In the genomic region with DNA sequence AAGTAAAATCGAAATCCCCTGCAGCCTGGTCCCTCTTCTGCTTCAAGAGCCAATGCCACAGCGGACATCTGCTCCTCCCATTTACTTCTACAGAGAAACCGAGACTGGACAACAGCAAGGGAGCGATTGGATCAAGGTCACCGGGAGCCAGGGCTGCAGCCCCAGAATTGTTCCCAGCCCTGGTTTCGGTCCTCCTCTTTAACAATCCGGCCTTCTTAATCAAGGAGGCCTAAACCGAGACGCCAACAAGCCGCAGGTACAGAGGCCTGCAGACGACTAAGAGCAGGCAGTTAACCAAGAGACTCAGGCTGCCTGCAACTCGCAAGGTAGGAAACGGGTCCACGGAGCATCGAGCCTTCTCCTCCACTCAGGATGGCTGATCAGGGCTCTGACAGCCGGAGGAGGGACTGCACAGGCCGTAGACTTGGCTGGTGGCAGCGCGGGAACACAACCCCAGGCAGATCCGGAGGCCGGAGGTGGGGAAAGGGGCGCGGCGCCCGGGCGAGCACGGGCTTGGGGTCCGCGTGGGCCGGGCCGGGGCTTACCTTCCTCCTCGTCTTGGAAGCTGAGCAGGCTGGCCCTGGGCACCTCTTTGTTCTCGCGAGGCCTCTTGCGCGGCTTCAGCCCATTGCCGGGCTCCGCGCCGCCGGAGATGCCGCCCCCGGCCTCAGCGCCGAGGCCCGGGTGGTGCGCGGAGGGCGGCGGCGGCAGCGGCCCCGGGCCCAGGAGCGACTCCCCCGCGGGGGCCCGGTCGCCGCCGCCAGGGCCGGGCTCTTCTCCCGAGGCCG, we compare ENCODE assay signal across 8 mouse cellular contexts. TPM values are rescaled to one million over a fixed set of nuclear protein-coding genes. Genes with fewer than 3 reads are reported as not detected.
DNase-seq lines count a peak whose midpoint lies in the region; ATAC-seq and TF ChIP-seq lines count a peak whose summit lies in the region.

No protein-coding gene starts in this region.

- H3K27me3 ChIP-seq in C2C12 (ENCODE audit: control insufficient read depth, insufficient read depth, insufficient read length): peaks cover 5% of the 10 kb centered on the region
- H3K27me3 ChIP-seq in embryonic facial prominence, embryonic 14.5 days (replicated peaks; ENCODE audit: control insufficient read depth, insufficient read depth, low read length): no peaks in the 10 kb centered on the region
- peaks cover 5% of the 10 kb centered on the region; the same call in 1 of the 2 replicates for H3K27me3 ChIP-seq in heart, embryonic 12.5 days (replicated peaks)
- H3K27me3 ChIP-seq in liver, embryonic 15.5 days: peaks cover 8% of the 10 kb centered on the region; the same call in 1 of the 2 replicates
- H3K27me3 ChIP-seq in neural tube, embryonic 11.5 days (ENCODE audit: control insufficient read depth, insufficient read depth, low read length): no peaks in the 10 kb centered on the region
- no peaks in the 10 kb centered on the region for H3K27me3 ChIP-seq in stomach, embryonic 16.5 days (ENCODE audit: control insufficient read depth, insufficient read depth, low read length)

- peak overlapping the region; percentile 96 for H3K9ac ChIP-seq in embryonic facial prominence, embryonic 14.5 days (ENCODE audit: low read depth, low read length)
- peak overlapping the region; percentile 97 for H3K9ac ChIP-seq in heart, embryonic 12.5 days
- peak overlapping the region; percentile 96 for H3K9ac ChIP-seq in liver, embryonic 15.5 days
- H3K9ac ChIP-seq in neural tube, embryonic 11.5 days (ENCODE audit: low read length): peak overlapping the region; percentile 98
- H3K9ac ChIP-seq in stomach, embryonic 16.5 days (ENCODE audit: low read length): peak overlapping the region; percentile 94

- H3K27ac ChIP-seq in embryonic facial prominence, embryonic 14.5 days (replicated peaks; ENCODE audit: low read depth, low read length): peak overlapping the region; percentile 96
- H3K27ac ChIP-seq in heart, embryonic 12.5 days (ENCODE audit: poor library complexity, severe bottlenecking): peak overlapping the region; percentile 97
- peak overlapping the region; percentile 92 for H3K27ac ChIP-seq in liver, embryonic 15.5 days (replicated peaks)
- peak overlapping the region; percentile 95 for H3K27ac ChIP-seq in neural tube, embryonic 11.5 days (ENCODE audit: low read depth, low read length)
- H3K27ac ChIP-seq in stomach, embryonic 16.5 days (ENCODE audit: low read length): peak overlapping the region; percentile 96

- ATAC-seq in embryonic facial prominence, embryonic 14.5 days (ENCODE audit: low read depth): peak; percentile 74
- peak; percentile 71 for ATAC-seq in heart, embryonic 12.5 days (ENCODE audit: insufficient number of reproducible peaks, low FRiP score)
- peak; percentile 42 for ATAC-seq in liver, embryonic 15.5 days (ENCODE audit: insufficient read depth)
- peak; percentile 67 for ATAC-seq in neural tube, embryonic 11.5 days (ENCODE audit: insufficient read depth, low FRiP score, low TSS enrichment)
- peak; percentile 71 for ATAC-seq in stomach, embryonic 16.5 days (ENCODE audit: insufficient read depth, low FRiP score)

- no peaks in the 10 kb centered on the region for H3K9me3 ChIP-seq in embryonic facial prominence, embryonic 14.5 days (ENCODE audit: control insufficient read depth, low read length)
- no peaks in the 10 kb centered on the region for H3K9me3 ChIP-seq in heart, embryonic 12.5 days (replicated peaks)
- no peaks in the 10 kb centered on the region for H3K9me3 ChIP-seq in liver, embryonic 15.5 days (replicated peaks)
- no peaks in the 10 kb centered on the region for H3K9me3 ChIP-seq in neural tube, embryonic 11.5 days (ENCODE audit: control insufficient read depth, low read length)
- no peaks in the 10 kb centered on the region for H3K9me3 ChIP-seq in stomach, embryonic 16.5 days (replicated peaks; ENCODE audit: control insufficient read depth, low read length)

- peaks cover 16% of the 10 kb centered on the region for H3K36me3 ChIP-seq in C2C12 (ENCODE audit: control insufficient read depth, insufficient read depth)
- peaks cover 26% of the 10 kb centered on the region for H3K36me3 ChIP-seq in embryonic facial prominence, embryonic 14.5 days (ENCODE audit: control insufficient read depth, insufficient read depth, low read length)
- peaks cover 18% of the 10 kb centered on the region for H3K36me3 ChIP-seq in heart, embryonic 12.5 days
- H3K36me3 ChIP-seq in liver, embryonic 15.5 days (replicated peaks): peaks cover 31% of the 10 kb centered on the region
- no peaks in the 10 kb centered on the region for H3K36me3 ChIP-seq in neural tube, embryonic 11.5 days (ENCODE audit: control insufficient read depth, insufficient read depth, low read length)
- H3K36me3 ChIP-seq in stomach, embryonic 16.5 days (ENCODE audit: control insufficient read depth, insufficient read depth, low read length): no peaks in the 10 kb centered on the region

- WGBS in embryonic facial prominence, embryonic 14.5 days: under 1% methylated on average over 15 of the region's 63 CpGs
- under 1% methylated on average over 58 of the region's 63 CpGs for WGBS in heart, embryonic 12.5 days
- WGBS in liver, embryonic 15.5 days (ENCODE audit: insufficient replicate concordance): under 1% methylated on average over 63 of the region's 63 CpGs
- under 1% methylated on average over 26 of the region's 63 CpGs for WGBS in neural tube, embryonic 11.5 days
- under 1% methylated on average over 51 of the region's 63 CpGs for WGBS in stomach, embryonic 16.5 days

- peak overlapping the region; percentile 94 for H3K4me3 ChIP-seq in C2C12 (ENCODE audit: insufficient read depth, poor library complexity, severe bottlenecking)
- H3K4me3 ChIP-seq in embryonic facial prominence, embryonic 14.5 days (ENCODE audit: low read depth, low read length): peak overlapping the region; percentile 97
- H3K4me3 ChIP-seq in heart, embryonic 12.5 days: peak overlapping the region; percentile 98
- H3K4me3 ChIP-seq in liver, embryonic 15.5 days (replicated peaks): peak overlapping the region; percentile 92
- peak overlapping the region; percentile 77 for H3K4me3 ChIP-seq in neural tube, embryonic 11.5 days (ENCODE audit: low read depth, low read length)
- H3K4me3 ChIP-seq in stomach, embryonic 16.5 days (replicated peaks; ENCODE audit: low read length): peak overlapping the region; percentile 89

- peak overlapping the region; percentile 95 for H3ac ChIP-seq in C2C12 (ENCODE audit: control insufficient read depth, insufficient read length, low read depth)

- peaks cover 48% of the 10 kb centered on the region for H3K79me3 ChIP-seq in C2C12 (ENCODE audit: low read depth)

- no peak for TF ChIP-seq CTCF in C2C12 (IDR thresholded peaks at IDR 0.05; ENCODE audit: control insufficient read depth, insufficient read depth, insufficient read length)

- H3K79me2 ChIP-seq in C2C12 (ENCODE audit: control insufficient read depth, insufficient read depth): peaks cover 57% of the 10 kb centered on the region

- peak overlapping the region; percentile 89 for H3K4me2 ChIP-seq in embryonic facial prominence, embryonic 14.5 days (ENCODE audit: low read depth, low read length)
- H3K4me2 ChIP-seq in heart, embryonic 12.5 days: peak overlapping the region; percentile 79
- H3K4me2 ChIP-seq in liver, embryonic 15.5 days: peak overlapping the region; percentile 87
- peak overlapping the region; percentile 51 for H3K4me2 ChIP-seq in neural tube, embryonic 11.5 days (ENCODE audit: low read depth)
- H3K4me2 ChIP-seq in stomach, embryonic 16.5 days (ENCODE audit: low read depth, low read length): peak overlapping the region; percentile 83

- DNase-seq in adrenal gland, postnatal 4 days (ENCODE audit: low spot score in 2 of 2): peak; percentile 35 to 52
- DNase-seq in embryonic facial prominence, embryonic 14.5 days (ENCODE audit: low spot score): peak; percentile 71
- peak; percentile 77 for DNase-seq in kidney, postnatal 10 days
- DNase-seq in neural tube, embryonic 11.5 days (ENCODE audit: low spot score): peak; percentile 72

- peaks cover 10% of the 10 kb centered on the region for H3K4me1 ChIP-seq in embryonic facial prominence, embryonic 14.5 days (ENCODE audit: control insufficient read depth, insufficient read depth, low read length)
- H3K4me1 ChIP-seq in heart, embryonic 12.5 days (replicated peaks): peaks cover 10% of the 10 kb centered on the region
- peaks cover 37% of the 10 kb centered on the region for H3K4me1 ChIP-seq in liver, embryonic 15.5 days (replicated peaks)
- peaks cover 6% of the 10 kb centered on the region for H3K4me1 ChIP-seq in neural tube, embryonic 11.5 days (ENCODE audit: control insufficient read depth, insufficient read depth, low read length)
- peaks cover 8% of the 10 kb centered on the region for H3K4me1 ChIP-seq in stomach, embryonic 16.5 days (ENCODE audit: control insufficient read depth, insufficient read depth, low read length)

RNA-seq across cellular contexts. Expression of gene Paxbp1, which starts 0.7 kb away (rescaled TPM):
- 6.1 TPM for polyA plus RNA-seq in C2C12 (2012; fragmentation: generic; extraction: Trizol)
- total RNA-seq in adrenal gland, postnatal 4 days (2021): 10 to 100 TPM; 78.9 to 82.0 TPM
- polyA plus RNA-seq in embryonic facial prominence, embryonic 14.5 days (2014; fragmentation: Nextera tagmentation; extraction: Ambion mirVana): 51.8 and 58.2 TPM in 2 replicates
- polyA plus RNA-seq in heart, embryonic 12.5 days (2016; fragmentation: Nextera tagmentation; extraction: Ambion mirVana): 52.5 and 55.6 TPM in 2 replicates
- polyA plus RNA-seq in liver, embryonic 15.5 days (2015; fragmentation: Nextera tagmentation; extraction: Ambion mirVana): 16.3 and 17.0 TPM in 2 replicates
- polyA plus RNA-seq in neural tube, embryonic 11.5 days (2014; fragmentation: Nextera tagmentation; extraction: Ambion mirVana): 83.5 and 88.1 TPM in 2 replicates
- polyA plus RNA-seq in stomach, embryonic 16.5 days (2015; fragmentation: Nextera tagmentation; extraction: Ambion mirVana): 43.3 and 46.5 TPM in 2 replicates

RNA-seq across cellular contexts. Expression of gene Synj1, which starts 32.5 kb away (rescaled TPM):
- 11.3 TPM for polyA plus RNA-seq in C2C12 (2012; fragmentation: generic; extraction: Trizol)
- 10 to 100 TPM; 37.6 to 43.6 TPM for total RNA-seq in adrenal gland, postnatal 4 days (2021)
- 15.6 and 15.8 TPM in 2 replicates for polyA plus RNA-seq in embryonic facial prominence, embryonic 14.5 days (2014; fragmentation: Nextera tagmentation; extraction: Ambion mirVana)
- polyA plus RNA-seq in heart, embryonic 12.5 days (2016; fragmentation: Nextera tagmentation; extraction: Ambion mirVana): 14.9 and 18.3 TPM in 2 replicates
- polyA plus RNA-seq in liver, embryonic 15.5 days (2015; fragmentation: Nextera tagmentation; extraction: Ambion mirVana): 19.5 and 20.6 TPM in 2 replicates
- polyA plus RNA-seq in neural tube, embryonic 11.5 days (2014; fragmentation: Nextera tagmentation; extraction: Ambion mirVana): 28.9 and 29.8 TPM in 2 replicates
- 9.7 and 14.6 TPM in 2 replicates for polyA plus RNA-seq in stomach, embryonic 16.5 days (2015; fragmentation: Nextera tagmentation; extraction: Ambion mirVana)

RNA-seq across cellular contexts. Expression of gene 4932438H23Rik, which starts 51.3 kb away (rescaled TPM):
- 0.02 TPM for polyA plus RNA-seq in C2C12 (2012; fragmentation: generic; extraction: Trizol)
- under 1 TPM; 0.31 to 0.40 TPM for total RNA-seq in adrenal gland, postnatal 4 days (2021)
- polyA plus RNA-seq in embryonic facial prominence, embryonic 14.5 days (2014; fragmentation: Nextera tagmentation; extraction: Ambion mirVana): 0.49 and 0.72 TPM in 2 replicates
- polyA plus RNA-seq in heart, embryonic 12.5 days (2016; fragmentation: Nextera tagmentation; extraction: Ambion mirVana): 0.17 TPM in 1 of 2 replicates, not detected in the other
- not detected in 2 replicates for polyA plus RNA-seq in liver, embryonic 15.5 days (2015; fragmentation: Nextera tagmentation; extraction: Ambion mirVana)
- polyA plus RNA-seq in neural tube, embryonic 11.5 days (2014; fragmentation: Nextera tagmentation; extraction: Ambion mirVana): 0.15 TPM in 1 of 2 replicates, not detected in the other
- polyA plus RNA-seq in stomach, embryonic 16.5 days (2015; fragmentation: Nextera tagmentation; extraction: Ambion mirVana): 0.13 and 0.27 TPM in 2 replicates

Comparison
In these comparisons a context has a peak if more than half of its experiments do, and no peak if none do; other contexts are left out.
1. Peak in every context shown above with its lines: DNase-seq, ATAC-seq, H3K4me3 ChIP-seq and H3K27ac ChIP-seq.